Mouse (Mus musculus): ENCODE results near the gene Hist2h2ac. TPM values are rescaled to one million over a fixed set of nuclear protein-coding genes. Genes with fewer than 3 reads are reported as not detected.
A peak's percentile ranks its signal among the peaks of the same experiment; 100 is the strongest.
"Not testable (repeated sequence)": the region's sequence is repeated elsewhere in the genome, so short reads cannot be mapped to it uniquely, and the experiment has no call there.

Gene Hist2h2ac
- polyA plus RNA-seq, 1 experiment from 2014 or later = 7.8 TPM

DNA sequence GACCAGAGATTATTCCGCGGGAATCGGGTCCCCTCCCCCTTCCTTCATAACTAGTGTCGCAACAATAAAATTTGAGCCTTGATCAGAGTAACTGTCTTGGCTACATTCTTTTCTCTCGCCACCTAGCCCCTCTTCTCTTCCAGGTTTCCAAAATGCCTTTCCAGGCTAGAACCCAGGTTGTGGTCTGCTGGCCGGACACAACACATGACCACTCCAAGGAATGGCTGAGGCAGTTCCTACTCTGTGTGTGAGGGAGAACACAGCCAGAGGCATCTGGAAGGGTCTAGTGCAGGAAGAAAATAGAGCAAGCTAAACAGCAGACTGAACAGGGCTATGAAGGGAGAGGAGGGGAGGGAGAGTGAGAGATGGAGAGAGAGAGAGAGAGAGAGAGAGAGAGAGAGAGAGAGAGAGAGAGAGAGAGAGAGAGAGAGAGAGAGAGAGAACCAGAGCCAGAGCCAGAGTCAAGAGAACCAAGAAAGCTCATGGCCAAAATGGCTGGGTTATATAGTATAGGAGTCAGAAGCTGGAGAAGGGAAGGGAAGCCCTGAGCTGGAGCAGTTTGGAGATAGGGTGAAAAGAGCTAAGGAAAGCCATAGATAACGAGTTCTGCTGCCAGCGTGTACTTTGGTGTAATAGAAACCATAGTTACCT lies 22.0 kb downstream of the Hist2h2ac start:
- not testable (repeated sequence) for H3K9me3 ChIP-seq (ENCODE audit: control insufficient read depth, low read length); H3K36me3 ChIP-seq (ENCODE audit: control insufficient read depth, insufficient read depth, low read length); H3K27me3 ChIP-seq (ENCODE audit: control insufficient read depth, insufficient read depth, low read length); H3K4me1 ChIP-seq (ENCODE audit: control insufficient read depth, insufficient read depth, low read length); H3K27ac ChIP-seq (ENCODE audit: low read depth, low read length); DNase-seq (ENCODE audit: low spot score); H3K4me2 ChIP-seq (ENCODE audit: low read depth); ATAC-seq (ENCODE audit: insufficient read depth, low FRiP score, low TSS enrichment); H3K9ac ChIP-seq (ENCODE audit: low read length); H3K4me3 ChIP-seq (ENCODE audit: low read depth, low read length)
- 43% methylated on average over 5 of the region's 8 CpGs for WGBS

DNA sequence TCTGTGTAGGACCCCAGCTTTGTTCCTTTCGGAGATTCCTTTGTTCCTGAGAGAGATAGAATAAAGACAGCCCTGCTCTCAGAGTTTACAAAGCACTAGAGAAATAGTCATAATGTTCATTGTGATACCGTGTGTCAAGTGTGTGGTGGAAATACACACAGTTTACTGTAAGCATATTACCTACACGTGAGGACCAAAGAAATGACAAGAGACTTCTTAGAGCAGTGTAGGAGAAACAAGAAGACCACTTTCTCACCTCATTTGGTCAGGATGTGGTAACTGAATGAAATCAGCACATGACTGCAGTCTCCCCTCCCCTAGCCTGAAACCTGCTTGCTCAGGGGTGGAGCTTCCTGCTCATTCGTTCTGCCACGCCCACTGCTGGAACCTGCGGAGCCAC lies 22.5 kb downstream of the Hist2h2ac start:
- DNase-seq (ENCODE audit: low spot score) (no peak), ATAC-seq (ENCODE audit: insufficient read depth, low FRiP score, low TSS enrichment) (no peak)
- whole genome bisulfite sequencing = 3% methylated on average over 6 of the region's 6 CpGs

DNA sequence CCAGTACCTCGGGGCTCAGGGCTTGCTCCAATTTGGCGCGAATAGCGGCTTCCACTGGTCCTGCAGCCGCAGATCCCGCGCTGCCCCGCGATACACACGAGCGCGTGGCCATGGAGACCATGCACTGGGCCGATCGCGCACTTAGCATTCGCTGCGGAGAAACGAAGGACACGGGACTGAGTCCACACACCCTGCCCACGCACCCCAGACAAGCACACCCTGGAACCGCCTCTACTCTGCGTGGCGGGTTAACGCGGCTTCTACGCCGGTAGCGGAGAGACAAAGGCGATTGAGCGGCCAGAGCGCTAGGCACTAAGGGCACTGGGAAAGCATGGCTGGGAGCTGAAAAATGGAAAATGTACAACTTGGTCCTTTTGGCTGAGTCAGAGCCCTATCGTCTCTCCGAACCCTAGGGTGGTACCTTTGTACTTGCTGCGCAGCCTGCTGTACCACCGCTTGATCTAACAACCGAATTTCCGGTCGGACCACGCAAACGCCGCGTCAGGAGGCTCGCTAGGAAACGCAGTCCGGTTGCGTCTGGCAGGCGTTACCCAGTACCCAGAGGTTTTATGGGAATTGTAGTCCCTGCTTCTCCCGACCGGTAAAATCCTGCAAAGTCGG lies 23.4 kb downstream of the Hist2h2ac start:
- peak; percentile 97 for ATAC-seq (ENCODE audit: insufficient read depth, low FRiP score, low TSS enrichment)
- no peaks in the 10 kb centered on the region; the same call in 1 of the 2 replicates for H3K36me3 ChIP-seq (ENCODE audit: control insufficient read depth, insufficient read depth, low read length)
- H3K4me1 ChIP-seq (ENCODE audit: control insufficient read depth, insufficient read depth, low read length) = peaks cover 5% of the 10 kb centered on the region
- H3K4me2 ChIP-seq (ENCODE audit: low read depth) = peak overlapping the region; percentile 54
- H3K9ac ChIP-seq (ENCODE audit: low read length) = peak overlapping the region; percentile 95
- peak overlapping the region; percentile 63 for H3K4me3 ChIP-seq (ENCODE audit: low read depth, low read length)
- no peaks in the 10 kb centered on the region for H3K9me3 ChIP-seq (ENCODE audit: control insufficient read depth, low read length)
- peak overlapping the region; percentile 95 for H3K27ac ChIP-seq (ENCODE audit: low read depth, low read length)
- no peaks in the 10 kb centered on the region for H3K27me3 ChIP-seq (ENCODE audit: control insufficient read depth, insufficient read depth, low read length)
- under 1% methylated on average over 50 of the region's 50 CpGs for WGBS
- peak; percentile 90 for DNase-seq (ENCODE audit: low spot score)

More for the DNA sequence above, 22.5 kb downstream of the Hist2h2ac start:
- Histone ChIP-seq H3K27me3 (ENCODE audit: control insufficient read depth, insufficient read depth, low read length) (no peaks in the 10 kb centered on the region), H3K9me3 (ENCODE audit: control insufficient read depth, low read length) (no peaks in the 10 kb centered on the region), H3K36me3 (ENCODE audit: control insufficient read depth, insufficient read depth, low read length) (no peaks in the 10 kb centered on the region; the same call in 1 of the 2 replicates), H3K4me1 (ENCODE audit: control insufficient read depth, insufficient read depth, low read length) (peaks cover 5% of the 10 kb centered on the region), H3K4me3 (ENCODE audit: low read depth, low read length) (0 out of 2 replicates have a peak overlapping the region, but pooled peaks have one; percentile 2), H3K4me2 (ENCODE audit: low read depth) (peak overlapping the region; percentile 54), H3K9ac (ENCODE audit: low read length) (peak overlapping the region; percentile 32), H3K27ac (ENCODE audit: low read depth, low read length) (no peak overlapping the region)

DNA sequence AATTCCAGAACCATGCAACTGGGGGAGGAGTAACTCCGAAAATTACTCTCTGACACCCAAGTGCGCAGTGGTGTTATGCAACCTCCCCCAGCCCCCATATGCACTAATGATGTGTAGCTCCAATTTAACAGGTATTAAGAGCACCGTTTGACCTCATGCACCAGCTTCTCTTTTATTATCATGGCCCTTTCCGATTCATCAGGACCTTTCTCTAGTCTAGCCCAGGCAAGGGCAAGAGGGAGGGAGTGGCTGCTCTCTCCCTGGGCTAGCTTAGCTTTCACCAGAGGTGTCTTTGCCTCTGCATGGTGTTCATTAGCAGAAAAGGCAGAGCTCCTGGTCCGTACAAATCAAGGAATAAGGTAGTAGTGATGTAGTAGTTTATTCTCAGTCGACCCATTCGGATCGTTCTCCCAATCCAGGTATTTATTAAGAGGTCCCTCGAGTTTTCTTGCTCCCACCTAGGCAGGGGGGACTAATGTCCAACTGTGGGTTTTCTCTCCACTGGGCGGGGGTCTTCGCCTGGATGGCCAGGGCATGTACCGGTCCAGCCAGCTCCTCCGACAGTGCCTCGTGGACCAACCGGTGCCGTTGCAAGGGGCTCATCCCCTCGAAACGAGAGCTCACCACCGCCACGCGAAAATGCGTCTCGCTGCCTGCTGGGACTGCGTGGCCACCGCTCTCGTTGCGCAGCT lies 24.1 kb downstream of the Hist2h2ac start:
- WGBS = 19% methylated on average over 27 of the region's 27 CpGs
- peak overlapping the region; percentile 95 for H3K9ac ChIP-seq (ENCODE audit: low read length)
- H3K9me3 ChIP-seq (ENCODE audit: control insufficient read depth, low read length) = no peaks in the 10 kb centered on the region
- peaks cover 5% of the 10 kb centered on the region for H3K4me1 ChIP-seq (ENCODE audit: control insufficient read depth, insufficient read depth, low read length)
- H3K27me3 ChIP-seq (ENCODE audit: control insufficient read depth, insufficient read depth, low read length) = no peaks in the 10 kb centered on the region
- peak overlapping the region; percentile 95 for H3K27ac ChIP-seq (ENCODE audit: low read depth, low read length)
- DNase-seq (ENCODE audit: low spot score) (no peak), ATAC-seq (ENCODE audit: insufficient read depth, low FRiP score, low TSS enrichment) (peak; percentile 40; the same call in 1 of the 2 replicates)
- peak overlapping the region; percentile 54 for H3K4me2 ChIP-seq (ENCODE audit: low read depth)
- no peaks in the 10 kb centered on the region; the same call in 1 of the 2 replicates for H3K36me3 ChIP-seq (ENCODE audit: control insufficient read depth, insufficient read depth, low read length)
- peak overlapping the region; percentile 63 for H3K4me3 ChIP-seq (ENCODE audit: low read depth, low read length)

DNA sequence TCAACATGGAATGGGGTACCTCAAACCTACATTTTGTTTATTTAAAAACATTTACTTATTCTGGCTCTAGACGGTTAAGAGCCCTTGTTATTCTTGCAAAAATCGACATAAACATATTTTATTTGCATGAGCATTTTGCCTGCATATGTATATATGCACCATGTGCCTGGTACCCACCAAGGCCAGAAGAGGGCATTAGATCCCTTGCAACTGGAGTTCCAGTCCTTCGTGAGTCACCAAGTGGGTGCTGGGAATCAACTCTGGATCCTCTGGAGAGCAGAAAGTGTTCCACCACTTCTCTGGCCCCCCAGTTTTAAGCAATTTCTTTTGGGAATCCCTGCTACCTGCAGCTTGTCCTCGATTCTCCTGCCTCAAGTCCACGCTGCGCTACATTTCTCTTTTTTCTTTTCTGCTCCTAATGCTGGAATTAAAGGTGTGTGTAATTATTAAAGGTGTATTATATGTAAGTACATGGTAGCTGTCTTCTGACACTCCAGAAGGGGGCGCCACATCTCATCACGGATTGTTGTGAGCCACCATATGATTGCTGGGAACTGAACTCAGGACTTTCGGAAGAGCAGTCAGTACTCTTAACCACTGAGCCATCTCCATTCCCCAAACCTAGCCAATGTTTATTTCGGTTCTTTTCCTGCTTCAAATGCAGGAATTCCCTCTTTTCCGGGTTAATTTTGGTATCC lies 24.9 kb downstream of the Hist2h2ac start:
- 90% methylated on average over 11 of the region's 11 CpGs for WGBS
- H3K4me2 ChIP-seq (ENCODE audit: low read depth) = no peak overlapping the region; the same call in 1 of the 2 replicates
- no peak for ATAC-seq (ENCODE audit: insufficient read depth, low FRiP score, low TSS enrichment)
- H3K9me3 ChIP-seq (ENCODE audit: control insufficient read depth, low read length) = no peaks in the 10 kb centered on the region
- DNase-seq (ENCODE audit: low spot score) = no peak
- no peak overlapping the region for H3K4me3 ChIP-seq (ENCODE audit: low read depth, low read length)
- no peak overlapping the region for H3K9ac ChIP-seq (ENCODE audit: low read length)
- no peaks in the 10 kb centered on the region for H3K27me3 ChIP-seq (ENCODE audit: control insufficient read depth, insufficient read depth, low read length)
- H3K36me3 ChIP-seq (ENCODE audit: control insufficient read depth, insufficient read depth, low read length) = no peaks in the 10 kb centered on the region; the same call in 1 of the 2 replicates
- peaks cover 5% of the 10 kb centered on the region for H3K4me1 ChIP-seq (ENCODE audit: control insufficient read depth, insufficient read depth, low read length)
- no peak overlapping the region for H3K27ac ChIP-seq (ENCODE audit: low read depth, low read length)

- WGBS = 92% methylated on average over 10 of the region's 10 CpGs
These were observed 25.7 kb downstream of the Hist2h2ac start for GRCm38 (mm10) chr3:96194966-96195365.

GRCm38 (mm10) chr3:96192977-96193376 lies 27.7 kb downstream of the Hist2h2ac start:
- DNase-seq (ENCODE audit: low spot score) = no peak
- no peak overlapping the region for H3K4me2 ChIP-seq (ENCODE audit: low read depth)
- WGBS = 65% methylated on average over 12 of the region's 12 CpGs
- ATAC-seq (ENCODE audit: insufficient read depth, low FRiP score, low TSS enrichment) = no peak
- H3K4me3 ChIP-seq (ENCODE audit: low read depth, low read length) = no peak overlapping the region
- no peaks in the 10 kb centered on the region for H3K27me3 ChIP-seq (ENCODE audit: control insufficient read depth, insufficient read depth, low read length)
- no peak overlapping the region for H3K27ac ChIP-seq (ENCODE audit: low read depth, low read length)
- H3K4me1 ChIP-seq (ENCODE audit: control insufficient read depth, insufficient read depth, low read length) = peaks cover 5% of the 10 kb centered on the region
- H3K9me3 ChIP-seq (ENCODE audit: control insufficient read depth, low read length) = no peaks in the 10 kb centered on the region
- no peaks in the 10 kb centered on the region; the same call in 1 of the 2 replicates for H3K36me3 ChIP-seq (ENCODE audit: control insufficient read depth, insufficient read depth, low read length)
- no peak overlapping the region for H3K9ac ChIP-seq (ENCODE audit: low read length)

More at GRCm38 (mm10) chr3:96194966-96195365, 25.7 kb downstream of the Hist2h2ac start:
- Histone ChIP-seq H3K27me3 (ENCODE audit: control insufficient read depth, insufficient read depth, low read length) (no peaks in the 10 kb centered on the region), H3K4me2 (ENCODE audit: low read depth) (no peak overlapping the region), H3K9me3 (ENCODE audit: control insufficient read depth, low read length) (no peaks in the 10 kb centered on the region), H3K4me1 (ENCODE audit: control insufficient read depth, insufficient read depth, low read length) (peaks cover 5% of the 10 kb centered on the region), H3K36me3 (ENCODE audit: control insufficient read depth, insufficient read depth, low read length) (no peaks in the 10 kb centered on the region; the same call in 1 of the 2 replicates), H3K9ac (ENCODE audit: low read length) (no peak overlapping the region), H3K27ac (ENCODE audit: low read depth, low read length) (no peak overlapping the region), H3K4me3 (ENCODE audit: low read depth, low read length) (no peak overlapping the region)
- DNase-seq (ENCODE audit: low spot score) (no peak), ATAC-seq (ENCODE audit: insufficient read depth, low FRiP score, low TSS enrichment) (no peak)

DNA sequence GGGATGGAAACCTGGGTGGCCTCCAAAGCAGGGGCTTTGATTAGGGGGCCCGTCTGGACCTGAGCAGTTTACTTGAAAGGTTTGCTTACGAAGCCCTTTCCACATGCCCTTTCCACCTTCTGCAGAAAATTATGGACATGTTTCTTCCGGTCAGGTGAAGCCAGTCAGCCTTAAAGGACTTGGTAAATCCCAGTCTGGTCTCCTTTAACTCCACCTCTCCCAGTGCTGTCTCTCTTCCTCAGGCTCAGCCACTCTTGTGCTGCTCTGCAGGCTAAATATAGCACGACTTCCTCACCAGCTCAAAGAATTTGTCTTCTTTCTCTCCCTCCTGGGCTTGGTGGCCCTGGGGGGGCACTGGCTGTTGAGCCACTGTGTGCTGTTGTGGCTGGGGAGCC lies 38.3 kb downstream of the Hist2h2ac start:
- Histone ChIP-seq H3K27me3 (ENCODE audit: control insufficient read depth, insufficient read depth, low read length) (no peaks in the 10 kb centered on the region), H3K27ac (ENCODE audit: low read depth, low read length) (no peak overlapping the region), H3K4me3 (ENCODE audit: low read depth, low read length) (no peak overlapping the region), H3K36me3 (ENCODE audit: control insufficient read depth, insufficient read depth, low read length) (peaks cover 2% of the 10 kb centered on the region), H3K9ac (ENCODE audit: low read length) (no peak overlapping the region), H3K9me3 (ENCODE audit: control insufficient read depth, low read length) (no peaks in the 10 kb centered on the region), H3K4me1 (ENCODE audit: control insufficient read depth, insufficient read depth, low read length) (0 out of 2 replicates have a peak, but pooled peaks cover 3% of the 10 kb centered on the region), H3K4me2 (ENCODE audit: low read depth) (peak overlapping the region; percentile 21; the same call in 1 of the 2 replicates)
- DNase-seq (ENCODE audit: low spot score) (no peak), ATAC-seq (ENCODE audit: insufficient read depth, low FRiP score, low TSS enrichment) (no peak)
- 52% methylated on average over 4 of the region's 4 CpGs for WGBS
